Mouse (Mus musculus) hindbrain, embryonic 11.5 days (tissue): Measurements from ENCODE around the gene Olfr341. TPM values are rescaled to one million over a fixed set of nuclear protein-coding genes. Genes with fewer than 3 reads are reported as not detected.

Experiments
- ATAC-seq: fragments of 200-750 bp; cut with Nextera tagmentation; 2 replicates; pipeline ENCODE4 v1.8.0; 2017; ENCODE audit warnings: mild to moderate bottlenecking, moderate TSS enrichment, moderate library complexity; ENCODE audit not compliant: low FRiP score
- DNase-seq: peaks from one replicate; pipeline ENCODE4 v3.0.0-alpha.2; 2015; ENCODE audit warnings: low spot score
- H3K27ac ChIP-seq: fragments of 300-500 bp; sonication (generic); 2 replicates; pipeline ENCODE4 v1.5.1; 2014; ENCODE audit warnings: mild to moderate bottlenecking, low read depth, low read length
- H3K27me3 ChIP-seq: fragments of 300-500 bp; sonication (generic); 2 replicates; pipeline ENCODE4 v1.6.1; 2014; ENCODE audit warnings: mild to moderate bottlenecking, low read length, moderate library complexity, mixed read lengths; ENCODE audit not compliant: control insufficient read depth, insufficient read depth
- H3K36me3 ChIP-seq: fragments of 300-500 bp; sonication (generic); 2 replicates; pipeline ENCODE4 v1.6.1; 2014; ENCODE audit warnings: mild to moderate bottlenecking, low read length, moderate library complexity, mixed read lengths; ENCODE audit not compliant: control insufficient read depth, insufficient read depth
- H3K4me1 ChIP-seq: fragments of 300-500 bp; sonication (generic); replicated peaks from 2 replicates; pipeline ENCODE4 v1.6.1; 2014; ENCODE audit warnings: low read length, mixed read lengths; ENCODE audit not compliant: control insufficient read depth, insufficient read depth
- H3K4me2 ChIP-seq: fragments of 300-500 bp; sonication (generic); replicated peaks from 2 replicates; pipeline ENCODE4 v1.6.1; 2014; ENCODE audit warnings: mild to moderate bottlenecking, low read depth, low read length
- H3K4me3 ChIP-seq: fragments of 300-500 bp; sonication (generic); 2 replicates; pipeline ENCODE4 v1.5.1; 2014; ENCODE audit warnings: low read depth, low read length
- H3K9ac ChIP-seq: fragments of 300-500 bp; sonication (generic); 2 replicates; pipeline ENCODE4 v1.6.1; 2014; ENCODE audit warnings: low read depth, low read length
- H3K9me3 ChIP-seq: fragments of 300-500 bp; sonication (generic); 2 replicates; pipeline ENCODE4 v1.6.1; 2016; ENCODE audit warnings: low read length; ENCODE audit not compliant: control insufficient read depth
- WGBS: fragments of 180-500 bp; shearing (Covaris S2); extraction: QIAGEN DNeasy Blood & Tissue Kit; methylation state at CpG from one replicate; pipeline ENCODE4 v1.1.7; 2014; 5-methylcytosine and 5-hydroxymethylcytosine counted together
- polyA plus RNA-seq: library from polyadenylated mRNA; unstranded; fragments of >200 nt; fragmentation: Nextera tagmentation; extraction: Ambion mirVana; gene quantifications from 2 replicates; pipeline ENCODE4 v1.2.1, GENCODE M21; 2014

Olfr341 gene
- not detected in 2 replicates for polyA plus RNA-seq

- no peak within 1 kb of the TSS for H3K27ac ChIP-seq
- no peak for ATAC-seq
- no peak within 1 kb of the TSS for H3K4me3 ChIP-seq
- no peak for DNase-seq
- no peaks in the 10 kb centered on the region for H3K4me1 ChIP-seq
- H3K4me2 ChIP-seq, result no peak within 1 kb of the TSS
- H3K9me3 ChIP-seq, result no peaks in the 10 kb centered on the region
- H3K9ac ChIP-seq, result no peak within 1 kb of the TSS
- H3K27me3 ChIP-seq, result no peaks in the 10 kb centered on the region
- no peaks in the 10 kb centered on the region for H3K36me3 ChIP-seq
Measured at GRCm38 (mm10) chr2:36482368-36482767, at the start of gene Olfr341. TSS of gene Olfr341 (minus strand) at chr2:36482468.

GRCm38 (mm10) chr2:36524698-36525097 is 42.4 kb upstream of the Olfr341 start, which contains the start of gene Olfr342:
TSS of gene Olfr342 (plus strand) at chr2:36524998.
- no peaks in the 10 kb centered on the region for H3K27me3 ChIP-seq
- 78% methylated on average over 3 of the region's 3 CpGs for WGBS
- ATAC-seq, result no peak
- H3K9me3 ChIP-seq, result no peaks in the 10 kb centered on the region; the same call in 1 of the 2 replicates
- no peak within 1 kb of the TSS for H3K9ac ChIP-seq
- H3K4me1 ChIP-seq, result no peaks in the 10 kb centered on the region
- H3K36me3 ChIP-seq, result no peaks in the 10 kb centered on the region
- no peak within 1 kb of the TSS for H3K4me2 ChIP-seq
- H3K4me3 ChIP-seq, result no peak within 1 kb of the TSS
- H3K27ac ChIP-seq, result no peak within 1 kb of the TSS
- no peak for DNase-seq

GRCm38 (mm10) chr2:36473634-36474033 is 8.6 kb downstream of the Olfr341 start:
- H3K4me2 ChIP-seq, result no peak overlapping the region
- 0 out of 2 replicates have a peak, but pooled peaks cover 3% of the 10 kb centered on the region for H3K9me3 ChIP-seq
- no peaks in the 10 kb centered on the region for H3K36me3 ChIP-seq
- no peak overlapping the region for H3K9ac ChIP-seq
- DNase-seq (no peak), ATAC-seq (no peak)
- no peaks in the 10 kb centered on the region for H3K27me3 ChIP-seq
- H3K4me1 ChIP-seq, result no peaks in the 10 kb centered on the region
- H3K4me3 ChIP-seq, result no peak overlapping the region
- H3K27ac ChIP-seq, result no peak overlapping the region

GRCm38 (mm10) chr2:36452287-36452686 is 30.0 kb downstream of the Olfr341 start, which contains the start of gene Olfr340:
TSS of gene Olfr340 (plus strand) at chr2:36452587.
- no peaks in the 10 kb centered on the region for H3K36me3 ChIP-seq
- no peaks in the 10 kb centered on the region for H3K4me1 ChIP-seq
- H3K27ac ChIP-seq, result no peak within 1 kb of the TSS
- ATAC-seq, result no peak
- 71% methylated on average over 1 of the region's 1 CpGs for WGBS
- H3K4me3 ChIP-seq, result no peak within 1 kb of the TSS
- no peaks in the 10 kb centered on the region for H3K27me3 ChIP-seq
- no peak within 1 kb of the TSS for H3K9ac ChIP-seq
- no peaks in the 10 kb centered on the region for H3K9me3 ChIP-seq
- no peak within 1 kb of the TSS for H3K4me2 ChIP-seq
- DNase-seq, result no peak

Other genes with a start within 250 kb of the Olfr341 start
- gene Olfr338, start 108.9 kb downstream of the Olfr341 start, polyA plus RNA-seq, result not detected in 2 replicates
- gene Olfr339, start 63.5 kb downstream of the Olfr341 start, polyA plus RNA-seq, result not detected in 2 replicates
- gene Olfr340, start 29.9 kb downstream of the Olfr341 start, polyA plus RNA-seq, result not detected in 2 replicates
- not detected in 2 replicates for gene Olfr342, start 42.5 kb upstream of the Olfr341 start, polyA plus RNA-seq
- not detected in 2 replicates for gene Olfr344, start 84.2 kb upstream of the Olfr341 start, polyA plus RNA-seq
- gene Olfr345, start 157.6 kb upstream of the Olfr341 start, polyA plus RNA-seq, result not detected in 2 replicates
- gene Olfr346, start 203.3 kb upstream of the Olfr341 start, polyA plus RNA-seq, result not detected in 2 replicates
- not detected in 2 replicates for gene Olfr347, start 249.4 kb upstream of the Olfr341 start, polyA plus RNA-seq